Mouse (Mus musculus): Measurements from ENCODE around the gene Tspan33.
"Not testable (repeated sequence)": the region's sequence is repeated elsewhere in the genome, so short reads cannot be mapped to it uniquely, and the experiment has no call there.

Gene Tspan33

DNA sequence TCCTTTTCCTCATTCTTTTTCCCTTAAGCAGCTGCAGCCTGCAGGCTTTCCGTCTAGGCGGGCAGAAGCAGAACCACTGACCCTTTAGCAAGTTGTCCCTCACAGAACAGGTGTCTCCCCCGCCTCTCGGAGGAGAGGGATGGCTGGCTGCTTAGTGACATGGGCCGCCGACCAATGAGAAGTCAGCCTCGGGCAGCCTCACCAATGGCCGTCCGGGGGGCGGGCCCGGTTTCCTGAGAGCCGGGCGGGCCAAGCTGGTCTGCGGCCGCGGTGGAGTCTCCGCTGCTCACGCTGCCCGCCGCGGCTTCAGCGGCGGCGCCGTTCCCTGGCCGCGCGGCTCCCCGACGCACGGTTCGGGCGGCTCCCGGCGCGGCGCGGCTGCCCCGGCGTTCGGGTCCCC, at the start of gene Tspan33:
TSS of gene Tspan33 (plus strand) at position 270 of the 400 bp plus-strand sequence.
- in situ Hi-C loops (cut with MboI) = no loop called here

DNA sequence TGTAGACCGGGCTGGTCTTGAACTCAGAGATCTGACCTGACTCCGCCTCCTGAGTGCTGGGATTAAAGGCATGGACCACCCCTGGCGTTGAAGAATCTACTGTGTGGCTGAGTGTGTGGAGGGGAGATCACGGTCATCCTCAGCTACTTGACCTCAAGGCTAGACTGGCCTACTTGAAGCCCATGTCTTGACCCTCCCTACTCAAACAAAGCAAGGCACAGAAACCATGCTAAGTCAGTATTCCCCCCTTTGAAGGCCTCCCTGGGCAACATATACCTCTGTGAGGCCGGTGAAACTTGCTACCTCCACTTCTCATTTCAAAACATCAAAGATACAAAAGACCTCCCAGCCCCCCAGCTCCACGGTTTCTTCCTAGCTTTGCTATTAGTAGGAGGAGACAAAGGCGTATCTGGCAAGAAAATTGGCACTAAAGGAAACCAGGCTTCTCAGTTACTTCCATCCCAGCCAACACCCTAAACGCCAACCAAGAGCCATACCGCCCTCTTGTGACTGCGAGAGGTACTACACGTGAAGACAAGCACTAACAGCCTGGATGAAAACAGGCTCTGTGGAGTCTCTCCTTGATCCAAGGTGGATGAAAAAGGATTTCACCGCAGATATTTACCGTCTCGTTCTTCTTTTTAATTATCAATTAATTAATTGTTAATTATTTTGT, 44.4 kb upstream of the Tspan33 start:
- in situ Hi-C loops (cut with MboI) = no loop called here

DNA sequence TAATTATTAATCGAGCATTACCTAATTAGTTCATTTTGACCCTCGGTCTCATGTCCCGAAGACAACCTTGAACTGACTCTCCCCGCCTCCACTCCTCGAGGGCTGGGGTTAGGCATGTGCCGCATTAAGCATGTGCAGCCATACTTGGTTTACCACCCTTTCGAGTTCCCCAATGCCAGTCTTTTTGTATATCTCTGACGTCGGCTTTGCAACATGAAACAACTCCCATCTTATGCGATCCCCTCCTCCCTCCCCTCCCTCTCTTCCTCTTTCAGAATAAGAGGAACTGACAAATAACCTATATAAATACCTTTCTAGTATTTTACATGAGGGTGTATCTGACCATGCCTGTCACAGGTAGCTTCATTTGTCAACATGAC, 43.9 kb upstream of the Tspan33 start:
- in situ Hi-C loops (cut with MboI) = no loop called here

DNA sequence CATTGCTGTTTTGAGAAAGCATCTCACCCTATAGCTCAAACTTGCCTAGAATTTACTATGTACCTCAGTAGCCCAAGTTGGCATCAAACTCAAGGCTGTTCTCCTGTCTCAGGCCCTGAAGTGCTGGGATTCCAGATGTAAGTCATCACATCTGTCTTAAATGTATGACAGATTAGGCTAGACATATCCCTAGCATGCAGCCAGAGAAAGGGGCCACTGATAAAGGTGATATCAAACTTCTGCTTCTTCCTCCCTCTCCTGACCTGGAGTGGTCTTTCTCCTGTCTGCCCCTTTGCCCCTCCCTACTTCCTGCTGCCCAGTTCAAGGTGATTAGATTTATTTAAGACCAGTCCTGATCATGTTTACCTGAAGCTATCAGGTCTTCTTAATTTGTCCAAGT, 40.8 kb upstream of the Tspan33 start:
- in situ Hi-C loops (cut with MboI) = no loop called here

DNA sequence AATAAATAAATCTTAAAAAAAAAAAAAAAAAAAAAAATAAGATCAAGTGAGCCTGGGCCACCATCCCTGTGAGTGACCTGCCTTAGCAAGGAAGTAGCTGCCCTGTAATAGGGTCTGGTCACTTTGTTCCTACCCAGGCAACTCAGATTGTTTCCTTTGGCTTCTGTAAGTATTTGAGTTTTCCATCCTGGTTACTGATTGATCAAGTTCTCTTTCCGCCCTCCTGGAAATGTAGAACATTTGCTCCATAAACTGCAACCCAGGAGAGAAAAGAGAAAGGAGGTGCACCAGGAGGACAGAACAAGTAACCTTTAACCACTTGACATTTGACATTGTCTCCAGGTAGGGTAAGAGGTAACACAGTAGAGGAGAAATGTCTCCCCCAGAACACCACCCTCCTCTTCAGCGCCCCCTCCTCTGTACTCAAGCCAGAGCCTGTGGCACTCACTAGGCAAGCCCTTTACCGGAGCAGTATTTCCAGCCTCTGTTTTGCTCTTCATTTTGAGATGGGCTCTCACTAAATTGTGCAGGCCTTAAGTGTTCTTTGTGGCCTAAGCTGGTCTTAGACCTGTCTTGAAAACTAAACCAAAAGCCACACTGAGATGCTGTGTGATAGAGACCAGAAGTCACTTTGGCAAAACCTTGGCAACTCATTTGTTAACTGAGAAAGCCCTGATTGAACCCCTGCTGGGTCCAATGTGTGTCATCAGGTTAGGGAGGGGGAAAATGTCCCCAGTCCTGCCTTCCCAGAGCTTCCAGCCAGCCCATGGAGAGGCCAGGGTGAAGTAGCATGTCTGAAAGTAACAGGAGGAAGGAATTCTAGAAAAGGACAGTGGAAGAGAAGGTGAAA, 35.2 kb upstream of the Tspan33 start:
- in situ Hi-C loops (cut with MboI) = no loop called here

DNA sequence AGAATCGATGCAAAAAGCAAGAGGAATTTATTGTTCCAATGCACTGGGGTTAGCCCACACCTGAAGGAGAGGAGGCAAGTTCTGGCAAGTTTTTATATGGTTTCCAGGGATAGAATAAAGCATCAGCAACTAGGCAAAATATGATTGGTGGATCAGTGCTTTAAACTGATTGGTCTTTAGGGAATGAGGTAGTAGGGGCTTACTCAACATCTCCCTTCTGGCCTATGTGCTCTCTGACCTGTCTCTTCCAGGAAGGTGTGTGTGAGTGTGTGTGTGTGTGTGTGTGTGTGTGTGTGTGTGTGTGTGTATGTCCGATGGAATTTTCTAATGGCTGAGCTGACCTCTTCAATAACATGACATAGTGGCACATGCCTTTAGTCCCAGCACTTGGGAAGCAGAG, 34.1 kb upstream of the Tspan33 start:
- in situ Hi-C loops (cut with MboI) = no loop called here

DNA sequence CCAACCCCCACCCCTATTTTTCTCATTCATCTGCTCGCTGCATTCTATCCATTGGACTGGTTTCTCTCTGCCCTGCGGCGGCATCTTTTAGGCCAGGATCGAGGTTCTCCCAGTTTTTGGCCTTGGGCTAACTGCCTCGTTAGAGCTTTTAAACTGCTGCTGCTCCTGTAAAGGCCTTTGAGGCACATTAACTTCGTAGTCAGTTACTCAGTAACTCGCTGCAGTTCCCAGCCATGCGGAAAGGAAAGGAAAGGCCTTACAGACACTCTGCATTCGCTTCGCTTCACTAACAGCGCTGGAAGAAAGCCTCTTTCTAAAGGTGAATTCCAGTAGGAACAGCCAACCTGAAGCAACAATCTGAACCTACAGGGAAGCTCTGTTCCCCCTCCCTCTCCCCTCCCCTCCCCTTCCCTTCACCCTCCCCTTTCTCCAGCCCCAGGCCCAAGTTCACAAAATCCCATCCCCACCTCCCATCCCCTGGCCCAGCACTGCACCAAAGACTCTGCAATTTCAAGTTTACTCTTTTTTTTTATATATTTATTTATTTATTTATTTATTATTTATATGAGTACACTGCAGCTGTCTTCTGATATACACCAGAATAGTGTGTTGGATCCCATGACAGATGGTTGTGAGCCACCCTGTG, 33.2 kb upstream of the Tspan33 start:
- in situ Hi-C loops (cut with MboI) = no loop called here

DNA sequence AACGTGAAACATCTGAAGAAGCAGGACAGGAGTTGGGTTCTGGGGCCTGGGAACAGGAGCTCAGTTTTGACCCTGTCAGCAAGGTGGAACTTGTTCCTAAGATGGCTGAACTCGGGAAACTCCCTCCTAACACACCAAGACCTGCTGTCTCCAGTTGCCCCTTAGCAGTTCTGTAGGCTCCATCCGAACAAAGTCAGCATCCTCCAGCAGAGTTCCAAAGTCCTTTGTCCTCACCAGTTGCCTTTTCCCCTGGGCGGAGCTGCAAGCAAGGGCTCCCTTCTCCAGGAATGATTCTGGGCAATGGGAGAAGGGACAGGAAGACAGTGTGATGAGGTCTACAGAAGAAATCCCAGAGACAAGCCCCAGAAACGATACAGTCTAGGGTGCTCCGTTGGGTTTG, 26.8 kb upstream of the Tspan33 start:
- in situ Hi-C loops (cut with MboI) = no loop called here

DNA sequence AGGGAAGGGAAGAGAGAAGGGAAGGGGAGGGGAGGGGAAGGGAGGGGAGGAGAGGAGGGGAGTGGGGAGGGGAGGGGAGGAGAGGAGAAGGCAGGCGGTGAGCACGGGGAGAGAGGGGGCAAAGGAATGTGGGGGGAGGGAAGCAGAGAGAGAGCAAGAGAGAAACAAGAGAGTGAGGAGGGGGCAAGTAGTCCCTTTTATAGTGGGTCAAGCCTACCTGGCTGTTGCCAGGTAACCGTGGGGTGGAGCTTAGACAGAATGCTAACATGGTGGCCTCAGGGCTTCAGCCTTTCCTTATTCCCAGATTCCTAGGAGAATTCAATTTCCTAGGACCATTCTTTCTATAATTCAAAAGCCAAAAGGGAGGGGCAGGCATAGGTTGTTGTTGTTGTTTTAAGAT, 22.3 kb upstream of the Tspan33 start:
- in situ Hi-C loops (cut with MboI) = no loop called here

DNA sequence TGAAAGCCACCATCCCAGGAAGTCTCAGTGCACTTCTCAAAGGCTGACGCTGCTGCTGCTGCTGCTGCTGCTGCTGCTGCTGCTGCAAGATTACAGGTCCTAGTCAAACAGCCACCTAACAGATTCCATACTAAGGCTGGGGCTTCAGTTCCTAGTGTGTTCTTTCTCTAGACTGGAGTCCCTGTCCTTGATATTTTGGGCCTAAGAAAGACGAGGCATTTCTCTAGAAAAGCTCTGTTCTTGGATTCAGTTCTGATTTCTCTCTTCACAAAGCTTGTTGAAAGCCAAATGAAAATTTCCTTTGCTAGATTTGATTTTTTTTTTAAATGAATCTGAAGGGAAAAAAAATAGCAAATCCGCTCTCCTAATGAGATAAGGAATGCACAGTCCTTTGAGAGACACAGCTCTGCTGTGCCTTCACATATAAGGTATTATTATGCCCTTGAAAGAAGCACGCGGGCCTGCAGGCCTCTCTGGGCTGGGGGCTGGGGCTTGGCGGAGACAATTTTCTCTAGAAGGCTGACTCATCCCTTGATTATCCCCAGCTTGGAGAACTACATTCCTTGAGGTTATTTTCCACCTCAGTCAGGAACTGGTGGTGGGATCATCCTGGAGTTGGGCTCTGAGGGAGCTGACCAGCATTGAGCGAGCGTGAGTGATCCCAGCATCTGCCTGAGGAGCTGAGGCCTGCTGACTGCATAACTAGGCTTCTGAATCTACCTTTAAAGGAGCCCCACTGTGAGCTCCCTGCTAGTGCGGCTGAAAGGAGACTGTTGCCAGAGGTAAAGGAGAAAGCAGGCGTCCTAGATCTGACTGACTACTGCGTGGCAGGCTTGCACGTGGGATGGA, 21.2 kb upstream of the Tspan33 start:
- in situ Hi-C loops (cut with MboI) = no loop called here

DNA sequence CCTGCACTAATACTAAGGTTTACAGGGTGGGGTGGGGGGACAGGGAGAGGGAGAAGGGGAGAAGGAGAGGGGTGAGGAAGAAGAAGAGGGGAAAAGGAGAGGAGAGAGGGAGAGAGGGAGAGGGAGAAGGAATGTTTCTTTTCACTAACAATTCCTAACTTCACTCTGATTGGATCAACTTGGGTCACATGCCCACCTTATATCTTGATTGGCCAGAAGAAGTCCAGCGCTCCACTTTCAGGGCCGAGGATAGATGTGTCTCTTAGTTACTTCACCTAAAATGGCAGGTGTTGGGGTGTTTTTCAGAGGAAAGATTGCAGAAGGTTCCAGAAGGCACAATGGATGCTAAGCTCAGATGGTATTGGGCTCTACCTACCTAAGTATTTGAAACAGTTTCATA, 20.3 kb upstream of the Tspan33 start:
- in situ Hi-C loops (cut with MboI) = no loop called here

DNA sequence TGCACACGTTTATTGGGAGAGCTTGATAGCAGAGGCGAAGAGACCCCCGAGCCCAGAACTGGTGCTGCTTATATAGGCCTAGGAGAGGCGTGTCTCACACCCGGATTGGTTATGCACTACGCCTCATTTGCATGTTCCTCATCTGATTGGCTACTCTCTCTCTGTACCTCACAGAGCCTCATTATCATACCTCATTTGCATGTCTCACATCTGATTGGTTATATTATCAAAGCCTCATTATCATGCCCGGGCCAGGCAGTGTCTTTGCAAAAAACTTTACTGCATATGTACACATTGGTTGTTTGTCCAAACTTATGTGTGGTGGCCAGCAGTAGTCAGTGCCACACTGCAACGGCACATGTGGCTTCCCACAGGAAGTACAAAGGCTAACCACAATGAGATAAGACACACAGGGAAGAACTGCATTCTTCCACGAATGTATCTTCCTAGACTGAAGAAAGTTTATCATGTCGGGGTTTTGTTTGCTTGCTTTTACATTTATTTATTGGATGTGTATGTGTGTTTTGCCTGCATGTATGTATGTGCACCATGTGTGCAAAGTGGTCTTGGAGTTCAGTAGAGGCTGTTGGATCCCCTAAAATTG, 14.0 kb upstream of the Tspan33 start:
- in situ Hi-C loops (cut with MboI) = not testable (repeated sequence)

DNA sequence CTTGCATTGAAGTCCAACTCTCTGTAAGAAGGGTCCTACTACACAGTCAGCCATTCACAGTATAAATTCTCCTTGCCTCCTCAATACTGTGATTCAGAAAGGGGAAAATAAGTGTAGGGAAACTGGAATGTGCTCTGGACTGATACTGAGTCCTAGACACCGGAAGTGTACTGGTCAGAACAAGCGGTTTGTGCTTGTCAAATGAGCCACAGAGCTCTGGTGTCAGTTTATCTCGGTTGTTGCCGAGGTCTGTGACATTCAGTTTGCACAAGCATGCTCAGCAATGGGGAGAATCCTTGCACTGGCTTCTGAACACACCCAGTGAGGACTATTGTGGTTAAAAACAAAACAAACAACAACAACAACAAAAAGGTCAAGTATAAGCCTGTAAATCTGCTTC, 12.2 kb upstream of the Tspan33 start:
- in situ Hi-C loops (cut with MboI) = no loop called here

DNA sequence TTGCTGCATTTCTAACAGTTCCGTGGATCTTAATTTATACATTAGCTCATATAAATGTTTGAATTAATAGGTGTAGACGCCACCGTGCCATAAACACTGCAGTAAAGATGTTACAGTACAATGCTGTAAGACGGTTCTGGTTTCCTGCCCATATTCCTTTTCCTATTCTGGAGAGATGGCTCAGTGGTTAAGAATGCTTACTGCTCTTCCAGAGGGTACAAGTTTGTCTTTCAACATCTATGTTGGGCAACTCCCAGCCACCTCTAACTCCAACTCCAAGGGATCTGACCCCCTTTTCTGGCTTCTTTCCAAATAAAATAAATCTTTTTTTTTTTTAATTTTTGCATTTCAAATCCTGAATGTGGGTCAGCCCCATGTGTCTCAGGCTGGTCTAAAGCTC, 9.3 kb upstream of the Tspan33 start:
- in situ Hi-C loops (cut with MboI) = no loop called here

DNA sequence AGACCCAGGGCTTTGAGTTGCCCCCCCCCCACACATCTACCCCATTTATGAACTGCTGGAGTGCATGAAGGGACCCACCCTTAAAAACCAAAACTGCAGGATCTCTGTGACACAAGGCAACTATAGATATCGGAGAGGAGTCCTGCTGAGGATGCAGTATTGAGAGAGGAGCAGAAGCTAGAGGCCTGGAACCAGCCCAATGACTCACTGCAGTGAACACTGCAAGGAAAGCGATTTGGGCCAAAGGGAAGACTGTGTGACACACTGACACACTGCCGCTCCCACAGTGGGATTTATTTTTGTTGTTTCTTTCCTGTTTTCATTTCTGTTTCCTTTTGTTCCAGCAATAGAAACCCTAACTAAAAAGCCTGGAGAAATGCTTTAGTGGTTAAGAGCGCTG, 8.1 kb upstream of the Tspan33 start:
- in situ Hi-C loops (cut with MboI) = no loop called here

DNA sequence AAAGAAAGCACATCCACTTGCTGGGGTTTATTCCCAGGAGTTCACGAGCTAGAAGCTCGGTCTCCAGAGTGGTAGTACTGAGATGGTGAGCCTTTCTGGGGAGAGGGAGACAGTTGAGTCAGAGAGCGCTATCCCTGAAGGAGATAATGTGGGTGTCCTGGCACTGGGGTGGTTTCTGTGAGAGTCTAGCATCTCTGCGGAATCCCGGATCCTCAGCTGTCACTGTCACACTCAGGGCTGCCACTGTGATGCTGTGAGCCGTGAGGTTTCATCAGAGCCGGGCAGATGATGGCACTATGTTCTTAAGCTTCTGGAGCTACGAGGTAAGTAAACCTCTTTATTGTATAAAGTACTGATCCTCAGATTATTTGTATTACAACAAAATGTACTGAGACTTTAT, 4.6 kb upstream of the Tspan33 start:
- in situ Hi-C loops (cut with MboI) = no loop called here

DNA sequence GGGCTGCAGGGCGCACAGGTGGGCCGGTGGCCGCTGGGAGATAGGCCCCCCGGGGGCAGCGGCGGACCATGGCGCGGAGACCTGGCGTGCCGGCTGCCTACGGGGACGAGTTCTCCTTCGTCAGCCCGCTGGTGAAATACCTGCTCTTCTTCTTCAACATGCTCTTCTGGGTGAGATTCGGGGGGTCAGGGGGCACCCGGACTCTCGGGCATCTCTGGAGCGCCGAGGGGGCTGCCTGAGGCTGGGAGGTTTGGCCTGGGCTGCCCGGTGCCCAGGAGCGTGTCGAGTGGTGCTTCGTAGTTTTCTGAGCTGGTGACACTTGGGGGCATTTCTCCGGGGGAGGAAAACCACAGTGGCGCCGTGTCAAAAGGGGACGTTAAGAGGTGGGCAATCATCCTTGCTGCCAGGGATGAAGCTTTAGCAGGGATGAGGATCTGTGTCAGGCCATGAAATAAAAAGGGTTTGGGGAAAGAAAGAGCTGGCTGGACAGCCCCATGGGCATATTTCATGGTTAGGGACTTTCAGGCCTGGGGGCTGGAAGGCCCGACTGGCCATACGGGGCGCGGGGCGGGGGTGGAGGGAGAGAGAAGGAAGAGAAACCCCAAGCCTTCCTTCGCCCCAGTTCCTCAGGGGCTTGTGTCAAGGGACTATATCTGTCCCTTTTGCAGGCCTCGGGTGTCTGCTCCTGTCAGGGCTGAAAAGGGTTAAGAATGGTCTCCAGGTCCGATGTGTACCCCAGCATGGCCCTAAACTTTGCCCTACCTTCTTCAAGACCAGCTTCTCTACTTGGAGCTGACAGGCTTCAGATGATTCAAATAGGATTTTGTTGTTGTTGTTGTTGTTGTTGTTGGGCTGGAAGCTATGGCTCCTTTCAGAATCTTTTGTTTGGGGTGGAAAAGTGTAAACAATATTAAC, 610 bp downstream of the Tspan33 start:
- in situ Hi-C loops (cut with MboI) = no loop called here

DNA sequence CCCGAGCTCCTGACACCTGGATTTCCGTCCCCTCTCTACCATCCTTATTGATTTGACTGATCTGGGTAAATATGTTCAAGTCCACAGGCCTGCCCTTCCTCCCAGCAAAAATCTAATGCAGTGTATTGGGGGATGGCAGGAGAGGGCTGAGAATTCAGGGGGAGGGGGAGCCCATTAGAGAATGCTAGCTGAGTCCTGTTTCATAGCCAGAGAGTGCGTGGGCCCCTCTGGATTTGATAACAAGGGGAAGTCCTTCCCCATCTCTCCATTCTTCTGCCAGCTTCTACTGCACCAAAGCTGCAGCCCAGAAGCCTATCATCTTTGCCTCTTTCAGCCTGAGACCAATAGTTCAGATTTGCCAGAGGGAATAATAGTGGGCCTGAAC, 1.3 kb downstream of the Tspan33 start:
- in situ Hi-C loops (cut with MboI) = no loop called here

DNA sequence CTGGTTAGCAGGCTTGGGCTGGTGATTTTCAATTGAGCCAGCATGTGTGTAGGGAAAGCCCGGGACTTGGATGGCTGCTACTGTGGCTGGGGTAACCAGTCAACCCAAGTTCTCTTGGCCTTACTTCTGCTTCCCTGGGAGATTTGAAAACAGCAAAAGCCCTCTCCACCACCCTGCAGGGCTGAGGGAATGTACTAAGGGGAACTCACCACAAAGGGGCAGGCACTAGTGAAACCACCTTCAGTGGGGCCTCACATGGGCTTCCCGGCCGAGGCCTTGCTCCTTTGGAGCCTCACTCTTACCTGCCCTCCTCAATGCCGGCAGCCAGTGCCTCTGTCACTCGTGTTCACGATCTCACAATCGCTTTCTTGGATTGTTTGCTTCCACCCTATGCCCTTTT, 2.0 kb downstream of the Tspan33 start:
- in situ Hi-C loops (cut with MboI) = no loop called here

DNA sequence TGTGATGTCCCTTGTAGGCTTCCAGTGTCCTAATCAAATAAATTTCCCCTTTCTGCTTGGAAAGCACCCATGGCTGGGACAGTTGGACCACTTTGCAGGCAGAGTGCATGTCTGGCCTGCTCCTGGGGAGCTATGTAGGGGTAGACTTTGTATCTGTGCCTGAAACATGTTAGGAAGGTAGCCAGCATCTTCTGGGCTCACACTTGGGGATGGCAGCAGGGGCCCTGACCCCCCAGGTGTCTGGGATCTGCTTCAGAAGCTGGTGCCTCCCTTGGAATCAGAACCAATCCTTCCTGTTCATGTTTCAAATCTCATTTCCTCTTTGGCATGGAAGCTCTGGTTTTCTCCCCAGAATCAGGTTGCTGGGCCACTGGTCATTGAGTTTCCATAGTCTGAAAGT, 3.1 kb downstream of the Tspan33 start:
- in situ Hi-C loops (cut with MboI) = no loop called here

DNA sequence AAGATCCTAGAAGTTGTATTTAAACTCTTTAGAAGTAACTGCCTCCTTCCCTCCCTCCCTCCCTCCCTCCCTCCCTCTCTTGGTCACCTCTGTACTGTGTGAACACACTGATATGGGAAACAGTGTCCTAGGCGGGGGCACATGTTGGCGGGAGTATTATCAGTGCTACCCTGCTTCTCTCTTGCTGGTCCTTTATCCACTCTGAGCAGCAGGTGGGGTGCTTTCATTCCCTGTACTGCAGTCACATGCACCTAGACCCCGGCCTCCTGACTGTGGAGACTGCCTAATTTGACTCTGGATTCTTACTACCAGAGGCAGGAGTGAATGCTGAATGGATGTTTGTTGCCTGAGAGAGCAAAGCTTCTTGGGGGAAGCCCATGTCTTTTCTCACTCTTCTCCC, 3.5 kb downstream of the Tspan33 start:
- in situ Hi-C loops (cut with MboI) = no loop called here

All from mature B cell (primary cell).